Mouse (Mus musculus): ENCODE data around the gene Adam19.
"Not testable (repeated sequence)": the region's sequence is repeated elsewhere in the genome, so short reads cannot be mapped to it uniquely, and the experiment has no call there.

The Adam19 gene

GRCm38 (mm10) chr11:46128548-46128945, 72.8 kb downstream of the Adam19 start:
- DNase-seq (ENCODE audit: low spot score in 2 of 2): peak; percentile 74 to 90

GRCm38 (mm10) chr11:46131022-46131986, 75.5 kb downstream of the Adam19 start:
- DNase-seq (ENCODE audit: low spot score in 2 of 2): no peak

GRCm38 (mm10) chr11:46134899-46135298, 79.1 kb downstream of the Adam19 start:
- no peak for DNase-seq (ENCODE audit: low spot score in 2 of 2)

- DNase-seq (ENCODE audit: low spot score in 2 of 2): no peak
These were observed 87.5 kb downstream of the Adam19 start for GRCm38 (mm10) chr11:46143342-46143741.

- DNase-seq (ENCODE audit: low spot score in 2 of 2): peak in 1 of 2 experiments; percentile 48
These were observed 89.5 kb downstream of the Adam19 start for GRCm38 (mm10) chr11:46145163-46145875.

- no peak for DNase-seq (ENCODE audit: low spot score in 2 of 2)
These were observed 90.8 kb downstream of the Adam19 start for GRCm38 (mm10) chr11:46146619-46147018.

- DNase-seq (ENCODE audit: low spot score in 2 of 2): no peak
These were observed 101.2 kb downstream of the Adam19 start for GRCm38 (mm10) chr11:46156945-46157344.

- no peak for DNase-seq (ENCODE audit: low spot score in 2 of 2)
These were observed 101.7 kb downstream of the Adam19 start for GRCm38 (mm10) chr11:46157462-46157861.

GRCm38 (mm10) chr11:46165866-46166585, 110.2 kb downstream of the Adam19 start, which contains the start of gene Nipal4:
Gene Nipal4, minus strand, starts transcription at chr11:46166508.
- DNase-seq (ENCODE audit: low spot score in 2 of 2): no peak

- no peak for DNase-seq (ENCODE audit: low spot score in 2 of 2)
These were observed 112.7 kb downstream of the Adam19 start for GRCm38 (mm10) chr11:46168506-46168905.

- DNase-seq (ENCODE audit: low spot score in 2 of 2): no peak
These were observed 114.1 kb downstream of the Adam19 start for GRCm38 (mm10) chr11:46169908-46170307.

- no peak for DNase-seq (ENCODE audit: low spot score in 2 of 2)
These were observed 116.3 kb downstream of the Adam19 start for GRCm38 (mm10) chr11:46172128-46172527.

GRCm38 (mm10) chr11:46176155-46176554, 120.4 kb downstream of the Adam19 start:
- no peak for DNase-seq (ENCODE audit: low spot score in 2 of 2)

GRCm38 (mm10) chr11:46177246-46178043, 121.7 kb downstream of the Adam19 start:
- DNase-seq (ENCODE audit: low spot score in 2 of 2): no peak

GRCm38 (mm10) chr11:46182031-46182430, 126.2 kb downstream of the Adam19 start:
- DNase-seq (ENCODE audit: low spot score in 2 of 2): not testable (repeated sequence)

- no peak for DNase-seq (ENCODE audit: low spot score in 2 of 2)
These were observed 129.2 kb downstream of the Adam19 start for GRCm38 (mm10) chr11:46184946-46185345.

- DNase-seq (ENCODE audit: low spot score in 2 of 2): no peak
These were observed 129.7 kb downstream of the Adam19 start for GRCm38 (mm10) chr11:46185486-46185885.

- no peak for DNase-seq (ENCODE audit: low spot score in 2 of 2)
These were observed 132.5 kb downstream of the Adam19 start for GRCm38 (mm10) chr11:46188283-46188682.

GRCm38 (mm10) chr11:46194175-46194574, 138.4 kb downstream of the Adam19 start:
- no peak for DNase-seq (ENCODE audit: low spot score in 2 of 2)
